Mouse (Mus musculus) CD4-positive, CD25-positive, alpha-beta regulatory T cell, adult 2 months (primary cell): ENCODE data around the gene Olfr361.
"Not testable (repeated sequence)": the region's sequence is repeated elsewhere in the genome, so short reads cannot be mapped to it uniquely, and the experiment has no call there.

Experiments used
- DNase-seq: peaks from one replicate; pipeline ENCODE4 v3.0.0-alpha.2; 2012; ENCODE audit warnings: low read depth, low spot score

Olfr361 gene

GRCm38 (mm10) chr2:37089190-37089589 lies at the start of gene Olfr361:
Gene Olfr361, minus strand, starts transcription at chr2:37089290.
- DNase-seq, result not testable (repeated sequence)

- no peak for DNase-seq
These were observed 28.7 kb upstream of the Olfr361 start, which contains the start of gene Olfr362 for GRCm38 (mm10) chr2:37117810-37118209. Gene Olfr362, minus strand, starts transcription at chr2:37117910.

GRCm38 (mm10) chr2:37065446-37065845 lies 23.6 kb downstream of the Olfr361 start, which contains the start of gene Olfr360:
Gene Olfr360, plus strand, starts transcription at chr2:37065746.
- no peak for DNase-seq
